25 mouse cellular contexts compared by ENCODE assay signal in the genomic region with DNA sequence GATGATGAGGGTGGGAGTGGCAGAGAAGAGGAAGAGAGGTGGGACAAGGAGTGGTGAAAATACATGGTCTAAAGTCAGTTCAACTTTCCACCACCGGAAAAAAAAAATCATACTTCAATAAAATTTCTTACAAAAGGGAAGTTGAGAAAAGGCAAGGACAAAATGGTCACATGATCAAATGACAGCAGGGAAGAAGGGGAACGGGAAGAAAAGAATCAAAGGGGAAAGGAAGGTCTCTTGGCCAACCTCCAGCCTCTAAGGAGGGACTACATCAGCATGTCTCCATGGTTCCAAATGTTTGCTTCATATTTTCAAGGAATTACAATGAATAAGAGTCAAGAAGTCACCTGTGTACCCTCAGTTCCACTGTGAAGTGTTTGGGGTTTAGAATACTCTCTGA.
"Had no signal": no experiment of that assay in that cellular context is flagged by ENCODE, and none has a peak within 500 bp of the region (broad histone marks: within the 10 kb centered on the region; RNA-seq: fewer than 3 reads in every experiment).

No protein-coding gene starts in this region.

- H3K9me3 ChIP-seq: heart, embryonic 13.5 days; heart, embryonic 15.5 days; hindbrain, embryonic 10.5 days; hindbrain, embryonic 12.5 days; intestine, embryonic 15.5 days; limb, embryonic 10.5 days; limb, embryonic 12.5 days; liver, embryonic 12.5 days had no signal

- DNase-seq: gastrocnemius, postnatal 14 days; gastrocnemius, postnatal 36 days; heart, adult 2 months; heart, postnatal 4 days; kidney, adult 18-20 months; kidney, adult 8-10 months; kidney, postnatal 10 days; kidney, postnatal 25 days; kidney, postnatal 4 days; liver had no signal

- H3K9ac ChIP-seq: heart, embryonic 13.5 days; heart, embryonic 15.5 days; hindbrain, embryonic 12.5 days; hindbrain, embryonic 14.5 days; intestine, embryonic 15.5 days; limb, embryonic 12.5 days; liver, embryonic 12.5 days had no signal

- H3K4me1 ChIP-seq: heart, embryonic 15.5 days; hindbrain, embryonic 10.5 days; hindbrain, embryonic 12.5 days; intestine, embryonic 15.5 days had no signal

- H3K4me3 ChIP-seq: heart, adult 2 months; heart, embryonic 13.5 days; heart, embryonic 15.5 days; hindbrain, embryonic 10.5 days; hindbrain, embryonic 12.5 days; intestine, embryonic 15.5 days; layer of hippocampus, adult 2 months; left cerebral cortex, adult 2 months; limb, embryonic 10.5 days; limb, embryonic 12.5 days; liver, embryonic 12.5 days had no signal

- ATAC-seq: hindbrain, embryonic 16.5 days; inflammation-experienced regulatory T-cells, adult 6 months; intestine, embryonic 15.5 days; intestine, postnatal 0 days; liver, embryonic 12.5 days had no signal

- H3K4me2 ChIP-seq: heart, embryonic 11.5 days; heart, embryonic 13.5 days; heart, embryonic 15.5 days; hindbrain, embryonic 12.5 days; hindbrain, embryonic 14.5 days; intestine, embryonic 15.5 days; limb, embryonic 12.5 days; liver, embryonic 12.5 days had no signal

- H3K27me3 ChIP-seq: heart, embryonic 13.5 days; heart, embryonic 15.5 days; hindbrain, embryonic 12.5 days; intestine, embryonic 15.5 days; limb, embryonic 12.5 days; liver, embryonic 12.5 days had no signal

- H3K27ac ChIP-seq: heart, adult 2 months; heart, embryonic 13.5 days; heart, embryonic 15.5 days; hindbrain, embryonic 10.5 days; hindbrain, embryonic 12.5 days; hindbrain, embryonic 14.5 days; intestine, embryonic 15.5 days; layer of hippocampus, adult 2 months; left cerebral cortex, adult 2 months; limb, embryonic 10.5 days; limb, embryonic 12.5 days; liver, embryonic 12.5 days had no signal

- H3K36me3 ChIP-seq: heart, embryonic 13.5 days; heart, embryonic 15.5 days; hindbrain, embryonic 10.5 days; hindbrain, embryonic 12.5 days; intestine, embryonic 15.5 days; limb, embryonic 10.5 days; limb, embryonic 12.5 days; liver, embryonic 12.5 days had no signal
